Mouse (Mus musculus): ENCODE data around the gene Nhsl2.
A peak's percentile ranks its signal among the peaks of the same experiment; 100 is the strongest.

Nhsl2 gene

DNA sequence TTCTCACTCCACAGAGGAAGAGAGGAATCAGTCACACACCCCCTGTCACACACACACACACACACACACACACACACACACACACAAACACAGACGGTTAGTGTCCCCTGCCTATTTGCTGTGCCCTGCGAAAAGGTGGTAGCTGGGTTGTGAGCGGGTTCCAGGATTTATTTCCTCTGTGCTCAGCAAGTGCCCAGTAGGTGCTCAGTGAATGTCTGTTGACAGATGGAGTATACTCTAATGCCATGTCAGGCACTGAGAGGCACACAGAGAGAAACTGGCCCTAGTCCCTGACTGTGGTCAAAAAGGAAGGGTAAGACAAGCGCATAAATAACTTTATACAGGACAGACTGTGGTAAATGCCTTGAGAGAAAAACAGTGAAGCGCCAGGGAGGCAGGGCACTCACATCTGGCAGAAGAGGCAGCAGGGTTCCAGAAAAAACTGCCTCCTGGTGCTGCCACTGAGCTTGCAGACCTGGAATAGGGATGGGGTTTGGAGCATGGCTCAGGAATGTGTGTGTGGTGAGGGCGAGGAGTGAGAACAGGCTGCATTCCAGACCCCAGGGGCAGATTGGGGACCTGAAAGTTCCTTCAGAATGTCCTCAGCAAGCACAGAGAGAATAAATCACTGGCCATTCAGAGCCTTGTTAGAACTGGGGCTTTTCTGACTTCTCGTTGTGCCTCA is 52.8 kb downstream of the Nhsl2 start:
- DNase-seq (ENCODE audit: low spot score) = no peak

DNA sequence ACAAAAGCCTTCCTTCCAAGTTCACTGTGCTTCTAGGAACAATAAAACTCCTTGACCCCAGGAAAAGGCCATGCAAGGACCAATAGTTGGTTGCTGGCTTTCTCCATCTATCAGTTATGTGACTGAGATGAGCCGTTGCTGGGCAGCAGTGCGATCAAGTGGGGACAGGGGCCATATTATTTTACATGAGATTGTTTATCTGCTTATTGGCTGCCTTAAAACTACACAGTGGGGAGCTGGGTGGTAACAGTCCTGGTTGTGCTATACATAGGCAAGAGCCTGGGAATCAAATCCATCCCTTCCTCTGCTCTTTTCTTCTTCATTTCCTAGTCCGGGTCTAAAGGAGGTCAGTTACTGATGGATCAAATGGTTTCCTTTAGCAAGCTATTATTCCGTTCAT is 53.4 kb downstream of the Nhsl2 start:
- no peak for DNase-seq (ENCODE audit: low spot score)

DNA sequence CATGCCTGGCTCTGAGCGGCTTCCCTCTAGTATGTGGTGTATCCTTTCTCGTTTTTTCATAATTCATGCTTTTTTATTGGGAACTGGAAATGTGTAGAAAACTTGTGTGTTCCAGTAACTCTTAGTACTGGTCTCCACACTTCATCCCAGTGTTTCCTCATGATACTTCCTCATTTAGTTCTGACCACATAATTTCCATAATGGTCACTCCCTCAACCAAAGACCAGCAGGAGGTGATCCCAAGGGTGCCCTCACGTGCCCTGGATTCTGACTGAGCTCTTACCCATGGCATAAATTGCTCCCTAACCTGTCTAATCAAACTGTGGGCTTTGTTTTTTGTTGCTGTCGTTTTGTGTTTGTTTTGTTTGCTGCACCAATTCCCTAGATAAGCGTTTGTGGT is 58.1 kb downstream of the Nhsl2 start:
- no peak for DNase-seq (ENCODE audit: low spot score)

DNA sequence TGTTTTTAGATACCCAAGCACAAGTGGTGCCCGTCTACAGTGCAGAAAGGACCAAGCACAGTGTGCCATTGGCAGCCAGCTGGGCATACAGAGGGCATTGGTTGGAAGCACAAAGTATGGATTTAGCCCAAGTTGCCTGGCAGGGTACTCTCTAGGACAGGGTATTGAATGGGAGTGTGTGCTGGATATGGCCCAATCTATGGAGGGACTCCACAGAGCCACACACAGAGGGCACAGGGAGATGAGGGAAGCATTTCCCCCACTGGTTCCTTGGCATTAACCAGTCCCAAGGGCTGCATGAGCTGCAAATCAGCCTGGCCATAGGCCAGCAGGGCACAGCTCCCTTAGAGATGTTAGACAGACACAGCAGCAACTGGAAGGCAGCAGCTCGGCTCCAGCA is 79.9 kb downstream of the Nhsl2 start:
- no peak for DNase-seq (ENCODE audit: low spot score)

DNA sequence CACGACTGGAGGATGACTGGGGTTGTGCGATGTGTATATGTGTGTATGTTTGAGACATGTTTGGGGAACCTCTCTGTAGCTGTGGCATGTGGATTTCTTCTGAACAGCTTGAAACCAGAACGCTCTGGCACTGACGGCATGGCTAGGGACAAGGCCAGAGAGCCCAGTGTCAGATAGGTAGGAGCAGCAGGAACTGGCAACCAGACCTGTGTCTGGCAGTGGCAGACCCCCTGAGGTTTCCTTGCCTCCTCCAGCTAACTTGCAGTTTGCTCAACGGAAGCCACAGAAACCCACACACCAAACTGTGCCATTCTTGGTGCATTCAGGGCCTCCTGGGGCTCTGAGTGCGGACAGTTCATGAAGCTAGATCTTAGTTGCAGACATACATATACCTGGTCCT is 81.1 kb downstream of the Nhsl2 start:
- no peak for DNase-seq (ENCODE audit: low spot score)

DNA sequence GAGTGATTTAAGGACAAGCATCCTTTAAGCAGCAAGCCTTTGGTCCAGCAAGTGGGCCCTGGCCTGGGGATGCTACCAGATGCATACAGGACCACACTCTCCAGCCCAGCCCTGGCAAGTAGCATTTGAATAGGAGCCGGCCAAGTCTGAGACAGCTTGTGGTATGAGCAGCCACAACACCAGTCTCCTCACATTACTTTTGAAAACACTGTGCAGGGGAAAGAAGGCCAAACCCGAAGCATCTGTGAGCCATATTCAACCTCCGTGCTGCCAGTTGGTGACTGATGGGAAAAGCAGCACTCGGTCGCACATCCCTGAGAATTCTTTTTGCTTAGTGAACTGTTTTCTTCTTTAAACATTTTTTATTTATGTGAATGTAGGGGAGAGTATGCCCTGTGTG is 81.8 kb downstream of the Nhsl2 start:
- DNase-seq (ENCODE audit: low spot score) = no peak

DNA sequence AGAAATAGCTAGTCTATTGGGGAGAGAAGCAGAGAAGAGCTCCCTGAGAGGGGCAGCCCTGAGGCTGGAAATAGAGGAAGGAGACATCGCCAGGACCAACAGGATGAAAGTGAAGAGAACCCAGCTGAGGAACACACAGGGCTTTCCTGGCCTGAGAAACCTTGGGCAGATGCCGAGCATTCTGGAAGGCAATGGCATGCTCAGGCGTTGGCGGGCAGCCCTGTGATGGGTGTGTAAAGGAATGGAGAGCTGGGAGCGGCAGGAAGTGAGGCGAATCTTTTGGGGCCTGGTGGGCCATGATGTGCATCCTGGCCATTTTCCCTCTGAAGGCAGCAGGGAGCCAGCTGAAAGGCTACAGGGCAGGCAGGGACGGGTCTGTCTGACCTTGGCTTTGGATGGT is 83.1 kb downstream of the Nhsl2 start:
- DNase-seq (ENCODE audit: low spot score) = no peak

DNA sequence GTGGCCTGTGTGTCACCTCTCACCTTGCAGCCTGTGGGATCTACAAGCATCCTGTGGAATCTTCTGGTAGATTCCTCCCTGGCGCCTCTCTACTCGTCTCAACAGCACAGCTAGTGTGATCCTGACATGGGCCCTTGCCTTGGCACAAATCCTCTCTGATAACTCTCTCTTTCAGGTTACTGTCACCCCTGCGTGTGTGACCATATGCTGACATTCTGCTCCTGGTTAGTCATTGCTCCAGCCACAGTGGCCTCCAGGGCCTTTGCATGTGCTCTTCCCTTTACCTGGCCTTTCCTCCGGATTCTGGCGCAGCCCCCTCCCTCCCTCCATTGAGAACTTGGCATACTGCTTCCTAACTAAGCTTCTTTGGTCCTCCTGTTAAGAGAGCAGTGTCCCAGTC is 84.2 kb downstream of the Nhsl2 start:
- no peak for DNase-seq (ENCODE audit: low spot score)

DNA sequence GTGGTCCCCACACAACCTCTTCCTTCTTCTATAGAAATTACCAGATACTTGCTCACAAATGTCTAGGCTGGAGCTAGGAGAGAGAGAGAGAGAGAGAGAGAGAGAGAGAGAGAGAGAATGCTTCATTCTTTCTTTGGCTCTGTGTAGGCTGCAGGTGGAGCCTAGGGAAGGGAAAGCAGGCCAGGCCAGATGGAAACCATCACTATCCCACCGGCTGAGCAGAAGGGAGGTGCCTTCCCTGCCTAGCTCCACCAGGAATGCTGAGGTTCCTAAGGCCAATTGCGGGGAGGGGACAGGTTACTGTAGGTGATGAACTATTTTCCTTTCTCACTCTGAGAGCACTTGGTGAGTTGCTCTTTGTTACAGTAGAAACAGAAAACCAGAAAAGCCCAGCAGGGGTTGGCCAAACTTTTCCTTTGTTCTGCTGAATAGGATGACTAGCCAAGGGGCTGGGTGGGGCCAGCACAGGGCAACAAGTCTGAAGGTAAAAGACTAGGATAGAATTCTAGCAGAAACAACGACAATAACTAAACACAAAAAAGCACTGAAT is 86.2 kb downstream of the Nhsl2 start:
- no peak for DNase-seq (ENCODE audit: low spot score)

DNA sequence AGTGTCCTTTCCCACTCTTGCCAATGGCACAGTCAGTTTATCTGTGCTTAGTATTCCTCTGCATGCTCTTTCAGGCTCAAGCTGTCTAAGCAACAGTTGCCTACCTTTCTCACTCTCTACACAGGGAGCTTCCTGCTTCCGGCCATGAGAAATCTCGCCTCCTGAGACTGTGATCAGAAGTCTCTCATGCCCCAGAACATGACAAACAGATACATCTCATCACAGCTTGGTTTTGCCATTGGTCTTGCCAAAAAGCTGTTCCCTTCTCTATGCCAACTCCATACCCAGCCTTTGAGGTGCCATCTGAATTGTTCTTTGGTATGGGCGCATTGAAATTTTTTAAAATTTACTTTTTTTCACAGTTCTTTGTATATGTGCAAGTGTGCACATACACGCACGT is 90.3 kb downstream of the Nhsl2 start:
- no peak for DNase-seq (ENCODE audit: low spot score)

DNA sequence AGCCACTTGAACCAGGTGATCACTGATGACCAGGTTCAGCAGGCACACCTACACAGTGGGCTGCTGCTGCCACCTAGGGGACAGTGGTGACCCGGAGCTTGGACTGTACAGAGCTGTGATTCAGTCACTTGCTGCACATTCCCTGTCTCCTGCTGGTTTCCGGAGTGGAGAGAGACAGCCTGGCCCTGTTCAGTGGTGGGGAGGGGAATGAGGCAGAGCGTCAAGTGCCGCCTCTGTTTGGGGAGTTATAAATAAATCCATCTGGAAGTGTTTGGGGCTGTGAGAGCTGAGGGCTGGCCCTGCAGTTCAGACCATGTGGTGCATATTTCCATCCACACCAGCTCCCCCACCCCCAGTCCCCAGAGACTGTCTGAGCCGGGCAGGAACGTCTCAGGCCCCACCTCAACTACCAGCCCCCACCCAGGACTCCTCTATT is 93.3 kb downstream of the Nhsl2 start:
- peak; percentile 71 for DNase-seq (ENCODE audit: low spot score)

DNA sequence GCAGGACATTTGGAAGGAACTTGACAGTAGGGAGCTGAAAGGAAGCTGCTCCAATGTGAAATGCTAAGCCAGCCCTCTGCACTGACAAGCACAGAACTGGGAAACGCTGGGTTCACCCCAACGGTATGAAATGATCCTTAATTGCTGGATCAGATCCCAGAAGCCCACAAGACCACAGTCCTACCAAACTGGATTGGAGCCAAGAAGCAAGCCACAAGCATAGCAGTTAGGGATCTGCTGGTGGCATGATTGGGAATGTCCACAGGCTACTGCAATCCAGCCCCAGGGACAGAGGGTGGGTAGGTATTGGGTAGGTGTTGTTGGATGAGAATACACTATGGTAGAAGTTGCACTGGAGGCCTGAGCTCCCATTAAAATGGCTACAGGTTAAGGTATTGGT is 94.6 kb downstream of the Nhsl2 start:
- DNase-seq (ENCODE audit: low spot score) = no peak

DNA sequence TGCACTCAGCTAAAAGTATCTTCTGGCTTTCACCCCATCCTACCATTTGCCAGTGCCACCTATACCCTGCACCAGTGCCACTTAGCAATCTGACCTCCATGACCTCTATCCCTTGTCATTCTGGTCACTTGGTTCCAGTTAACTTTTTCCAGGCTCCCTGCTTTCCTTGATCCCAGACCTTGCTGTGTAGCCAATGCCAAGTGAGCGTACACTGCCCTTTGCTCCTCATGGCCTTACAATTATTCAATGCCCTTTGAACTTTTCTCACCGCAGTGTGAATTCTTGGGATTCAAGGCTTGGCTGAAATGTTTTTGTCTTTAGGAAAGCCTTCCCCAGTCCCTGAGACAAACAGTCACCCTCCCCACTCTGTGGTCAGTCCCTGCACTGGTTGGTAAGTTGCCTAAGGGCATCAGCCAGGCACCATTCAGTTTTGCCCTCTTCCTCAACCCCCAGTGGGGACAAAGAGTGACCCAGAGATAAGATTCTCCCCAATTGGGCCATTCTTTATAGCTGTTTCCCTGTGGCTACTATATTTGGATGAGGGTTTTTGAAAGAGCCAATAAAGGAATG is 95.7 kb downstream of the Nhsl2 start:
- DNase-seq (ENCODE audit: low spot score) = no peak

DNA sequence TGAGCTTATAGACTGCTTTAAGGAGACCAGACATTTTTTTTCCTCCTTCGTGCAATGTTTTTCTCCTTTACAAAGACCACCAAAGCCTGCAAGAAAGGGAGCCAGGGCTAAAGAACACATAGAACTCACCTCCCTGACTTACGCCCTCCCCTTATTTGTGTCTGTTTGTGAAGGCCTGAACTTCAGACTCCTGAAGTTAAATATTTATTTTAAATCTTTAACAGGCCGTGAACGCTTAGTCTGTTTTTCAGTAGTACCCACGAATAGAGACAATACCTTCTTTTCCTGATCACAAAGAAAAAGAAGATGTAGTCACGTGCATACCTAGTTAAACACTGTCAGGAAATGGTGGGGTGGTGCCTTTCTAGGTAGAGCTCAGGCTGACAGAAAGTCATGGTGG is 103.3 kb downstream of the Nhsl2 start:
- DNase-seq (ENCODE audit: low spot score) = no peak

DNA sequence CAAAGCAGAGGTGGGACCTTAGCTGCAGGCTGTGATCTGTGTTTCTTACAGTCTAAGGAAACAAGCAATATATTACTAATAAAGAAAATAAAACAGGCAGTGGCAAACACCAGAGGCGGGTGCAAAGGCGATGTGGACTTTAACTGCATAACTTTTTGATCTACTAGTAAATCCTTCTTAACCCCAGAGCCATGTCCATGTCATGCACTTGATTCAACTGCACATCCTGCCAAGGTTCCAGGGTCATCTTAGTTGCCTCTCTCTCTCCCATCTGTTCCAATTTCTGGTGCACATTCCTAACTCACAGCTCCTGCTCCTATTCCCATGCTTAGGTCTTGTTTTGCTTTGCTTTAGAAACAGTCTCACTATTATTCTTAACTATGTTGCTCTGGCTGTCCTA is 104.1 kb downstream of the Nhsl2 start:
- no peak for DNase-seq (ENCODE audit: low spot score)

DNA sequence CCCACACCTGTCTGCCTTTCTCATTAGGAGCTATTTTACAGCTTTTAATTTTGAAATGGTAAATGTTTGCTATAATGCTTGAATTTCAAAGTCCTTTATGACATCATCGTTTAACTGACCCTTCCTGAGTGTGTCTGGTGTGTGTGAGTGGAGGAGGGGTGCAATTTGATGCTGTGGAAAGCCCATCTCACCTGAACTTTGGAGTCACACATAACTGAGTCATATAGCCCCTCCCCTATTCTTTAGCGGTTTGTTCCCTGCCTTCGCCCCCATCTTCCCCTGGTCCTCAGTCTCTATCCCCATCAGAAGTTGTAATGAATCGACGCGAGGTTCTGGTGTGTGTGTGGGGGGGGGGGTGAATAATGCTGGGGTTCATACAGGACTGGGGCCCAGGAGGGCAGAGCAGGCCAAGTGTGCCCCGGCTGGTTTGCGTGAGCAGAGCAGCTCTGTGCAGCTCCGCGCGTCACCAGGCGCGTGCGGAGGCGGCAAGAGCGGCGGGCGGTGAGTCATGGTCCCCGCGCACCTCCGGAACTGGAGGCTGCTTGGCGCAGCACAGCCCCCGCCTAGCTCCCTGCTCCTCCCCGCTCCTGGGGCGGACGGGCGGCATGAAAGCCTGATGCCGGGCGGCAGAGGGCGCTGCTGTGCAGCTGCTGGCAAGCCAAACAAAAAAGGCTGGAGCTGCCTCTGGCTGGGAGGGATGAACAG is 104.8 kb downstream of the Nhsl2 start:
- DNase-seq (ENCODE audit: low spot score) = peak; percentile 85

DNA sequence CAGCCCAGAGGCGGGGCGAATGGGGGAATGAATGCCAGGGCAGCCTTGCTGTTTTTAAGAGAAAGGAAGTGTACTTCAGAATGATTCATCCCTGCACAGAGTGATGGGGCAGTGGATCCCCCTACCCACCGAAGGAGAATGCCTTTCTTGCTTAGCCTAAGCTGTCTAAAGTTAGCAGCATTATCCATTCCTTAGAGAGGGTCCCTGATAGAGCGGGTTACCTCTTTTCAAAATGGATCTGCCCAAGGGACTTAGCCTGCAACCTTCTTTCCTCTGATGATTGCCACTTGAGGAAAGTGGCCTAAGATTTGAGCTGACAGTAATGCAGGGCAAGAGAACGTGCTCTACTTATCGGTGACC is 105.3 kb downstream of the Nhsl2 start:
- DNase-seq (ENCODE audit: low spot score) = no peak

DNA sequence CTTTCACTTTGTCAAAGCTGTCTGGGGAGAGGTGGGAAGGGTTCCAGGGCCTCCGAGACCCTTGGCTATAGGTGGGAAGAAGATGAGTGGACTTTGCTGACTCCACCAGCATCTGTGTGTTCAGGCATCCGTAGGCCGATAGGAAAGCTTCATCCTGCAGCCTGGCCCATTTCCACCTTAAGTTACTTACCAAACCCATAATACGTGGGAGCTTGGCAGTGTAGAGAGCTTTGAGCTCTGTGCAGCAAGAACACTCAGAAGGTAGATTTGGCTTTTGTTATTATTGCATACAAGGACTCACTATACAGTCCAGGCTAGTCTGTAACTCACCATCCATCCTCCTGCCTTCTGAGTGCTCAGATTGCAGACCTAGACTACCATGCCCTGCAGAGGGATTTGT is 112.7 kb downstream of the Nhsl2 start:
- DNase-seq (ENCODE audit: low spot score) = no peak

DNA sequence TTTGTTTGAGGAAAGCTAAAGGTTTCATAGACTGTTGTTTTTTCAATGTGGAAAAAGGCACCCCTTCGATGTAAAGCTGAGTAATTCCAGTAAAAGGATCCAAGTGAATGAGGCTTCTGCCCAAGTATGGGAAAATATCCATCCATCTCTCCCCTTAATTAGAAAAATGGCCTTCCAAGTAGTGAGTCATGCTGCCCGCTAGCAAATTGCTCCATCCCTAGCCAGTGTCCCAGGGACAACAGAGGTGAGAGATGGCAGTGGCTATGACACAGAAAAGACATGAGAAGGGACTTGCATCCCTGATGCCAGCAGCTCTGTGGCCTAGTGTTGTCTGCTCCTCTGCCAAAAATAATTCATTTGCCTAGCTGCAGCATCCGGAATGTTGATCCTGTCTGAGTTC is 114.5 kb downstream of the Nhsl2 start:
- no peak for DNase-seq (ENCODE audit: low spot score)

DNA sequence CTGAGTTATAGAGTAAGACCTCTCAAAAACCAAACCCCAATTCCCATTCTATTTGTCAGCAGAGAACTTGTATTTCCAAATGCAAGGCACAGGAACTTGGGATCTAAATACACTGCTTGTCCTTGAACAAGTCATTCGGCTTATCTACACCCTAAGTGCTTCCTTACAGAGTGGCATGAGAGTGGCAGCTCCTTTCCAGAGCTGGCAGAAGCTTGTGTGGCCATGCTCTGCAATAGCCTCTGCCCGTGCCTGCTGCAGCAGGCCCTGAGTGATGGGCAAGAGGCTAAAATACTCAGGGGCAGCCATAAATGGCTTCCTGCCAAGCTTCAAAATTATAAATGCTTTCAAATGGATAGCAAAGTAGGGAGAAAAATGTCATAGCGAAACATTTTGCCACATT is 123.8 kb downstream of the Nhsl2 start:
- DNase-seq (ENCODE audit: low spot score) = no peak

DNA sequence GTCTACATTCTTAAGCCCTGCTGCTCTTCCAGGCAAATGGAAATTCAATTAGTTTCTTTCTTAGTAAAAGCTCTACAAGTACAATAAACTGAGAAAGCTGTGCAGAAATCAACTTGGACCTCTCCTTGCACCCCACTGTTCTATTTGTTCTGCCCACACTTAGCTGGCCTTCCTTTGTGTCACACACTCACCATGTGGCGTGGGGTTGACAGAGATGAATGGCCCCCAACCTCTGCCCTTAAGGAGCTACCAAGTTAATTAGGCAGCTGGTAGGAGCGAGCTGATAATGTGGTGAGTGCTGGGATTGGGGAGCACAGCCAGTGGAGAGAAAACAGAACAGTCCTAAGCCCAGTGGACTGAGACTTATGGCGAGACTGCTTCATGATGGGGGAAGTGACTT is 127.7 kb downstream of the Nhsl2 start:
- DNase-seq (ENCODE audit: low spot score) = no peak

DNA sequence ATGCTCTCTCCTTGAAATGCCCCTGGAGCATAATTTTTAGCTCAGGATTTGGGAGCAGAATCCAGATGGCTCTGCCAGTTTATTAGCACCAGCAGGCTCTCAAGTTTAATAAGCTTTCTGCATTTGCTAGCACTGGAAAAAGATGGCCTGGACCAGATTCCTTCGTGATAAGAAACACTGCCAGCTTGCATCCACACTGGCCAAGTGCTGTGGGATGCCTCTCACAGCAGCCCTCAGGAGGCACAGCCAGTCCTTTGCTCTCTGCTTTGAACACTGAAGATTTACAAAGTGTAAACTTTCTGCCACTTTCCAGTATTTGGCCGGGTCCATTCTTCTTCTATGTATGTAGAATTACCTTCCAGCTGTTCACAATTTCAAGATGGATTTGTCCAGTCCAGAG is 129.7 kb downstream of the Nhsl2 start:
- no peak for DNase-seq (ENCODE audit: low spot score)

DNA sequence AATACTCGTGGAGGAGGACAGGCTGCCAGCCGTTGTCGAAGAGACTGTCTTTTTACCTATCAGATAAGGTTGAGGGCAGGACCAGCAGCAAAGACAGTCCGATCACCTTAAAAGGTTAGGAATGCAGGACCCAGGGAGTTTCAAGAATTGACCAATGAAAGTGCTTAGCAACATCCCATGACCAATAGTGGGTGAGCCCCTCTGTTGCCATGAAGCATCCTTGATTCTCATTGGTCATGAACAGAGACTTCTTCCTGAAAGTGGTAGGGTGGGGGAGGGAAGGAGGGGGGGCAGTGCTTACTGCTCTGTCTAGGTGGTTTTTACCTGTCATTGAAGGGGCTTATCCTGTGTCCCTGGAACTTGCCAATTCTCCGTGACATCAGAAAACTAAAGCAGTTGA is 130.1 kb downstream of the Nhsl2 start:
- no peak for DNase-seq (ENCODE audit: low spot score)

DNA sequence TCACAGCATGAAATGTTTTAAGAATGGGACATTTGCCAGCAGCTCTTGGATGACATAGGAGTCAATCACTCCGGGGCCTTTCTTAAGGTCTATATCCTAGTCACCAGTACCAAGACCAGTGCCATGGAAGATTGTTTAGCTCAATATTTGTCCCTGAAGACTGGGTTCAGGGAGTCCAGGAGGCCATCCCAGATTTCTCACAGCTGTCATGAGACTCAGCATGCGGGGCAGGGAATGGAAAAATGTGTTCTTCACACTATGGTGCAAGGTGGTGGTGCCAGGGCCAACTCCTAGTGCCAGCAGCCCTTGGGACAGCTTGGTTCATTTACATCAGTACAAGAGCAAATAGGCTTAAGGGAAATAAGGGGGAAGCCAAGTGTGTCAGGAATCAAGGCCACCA is 131.4 kb downstream of the Nhsl2 start:
- DNase-seq (ENCODE audit: low spot score) = no peak

Measured in retina, embryonic 14.5 days (tissue).